ENCODE assay signal across 9 mouse cellular contexts in genomic region chr9:5634969-5635368, GRCm38 (mm10).
DNase-seq lines count a peak whose midpoint lies in the region; ATAC-seq and TF ChIP-seq lines count a peak whose summit lies in the region.
"Had no signal": no experiment of that assay in that cellular context is flagged by ENCODE, and none has a peak within 500 bp of the region (broad histone marks: within the 10 kb centered on the region; RNA-seq: fewer than 3 reads in every experiment).

No protein-coding gene starts in this region.

- intact Hi-C loops in left cerebral cortex, adult 2 months (cut with DNase I), result loop anchor here (5.0 kb wide), 3 partner anchors 138 to 1098 kb away; partner anchors contain the start of gene Gria4

- no peaks in the 10 kb centered on the region for H3K4me1 ChIP-seq in lung, postnatal 0 days (ENCODE audit: insufficient read depth, low read depth, low read length)
- no peaks in the 10 kb centered on the region for H3K4me1 ChIP-seq in forebrain, embryonic 16.5 days (replicated peaks; ENCODE audit: control insufficient read depth, insufficient read depth, low read length)
- no peaks in the 10 kb centered on the region for H3K4me1 ChIP-seq in thymus, adult 2 months (replicated peaks; ENCODE audit: control insufficient read depth, insufficient read depth, low read length)

- H3K9me3 ChIP-seq in lung, postnatal 0 days (ENCODE audit: low read length), result no peaks in the 10 kb centered on the region
- no peaks in the 10 kb centered on the region for H3K9me3 ChIP-seq in forebrain, embryonic 16.5 days (ENCODE audit: control insufficient read depth, low read length)

- TF ChIP-seq CTCF in lung, postnatal 0 days (IDR thresholded peaks at IDR 0.05), result peak; percentile 39
- peak; percentile 74 for TF ChIP-seq CTCF in left cerebral cortex, adult 2 months (IDR thresholded peaks at IDR 0.05)
- TF ChIP-seq CTCF in thymus, adult 2 months (IDR thresholded peaks at IDR 0.05; ENCODE audit: borderline replicate concordance, control insufficient read depth, extremely low read depth, insufficient read depth, low read length, poor library complexity), result no peak

- no peak for ATAC-seq in lung, postnatal 0 days
- ATAC-seq in forebrain, embryonic 16.5 days, result peak; percentile 65

- no peak overlapping the region for H3K4me3 ChIP-seq in lung, postnatal 0 days (ENCODE audit: low read depth, low read length)
- no peak overlapping the region for H3K4me3 ChIP-seq in forebrain, embryonic 16.5 days (replicated peaks; ENCODE audit: low read length)
- no peak overlapping the region for H3K4me3 ChIP-seq in left cerebral cortex, adult 2 months
- no peak overlapping the region for H3K4me3 ChIP-seq in thymus, adult 2 months (ENCODE audit: control insufficient read depth, insufficient read depth, low read length)

- H3K27ac ChIP-seq in lung, postnatal 0 days (ENCODE audit: low read length), result no peak overlapping the region
- no peak overlapping the region for H3K27ac ChIP-seq in forebrain, embryonic 16.5 days (ENCODE audit: low read length)
- H3K27ac ChIP-seq in left cerebral cortex, adult 2 months, result no peak overlapping the region
- no peak overlapping the region for H3K27ac ChIP-seq in thymus, adult 2 months (ENCODE audit: control insufficient read depth, insufficient read depth, low read length)
- H3K27ac ChIP-seq: macrophage had no signal

- 23% methylated on average over 1 of the region's 1 CpGs for WGBS in lung, postnatal 0 days
- WGBS in forebrain, embryonic 16.5 days, result 23% methylated on average over 1 of the region's 1 CpGs
- WGBS in thymus, adult 2 months, result 45% methylated on average over 1 of the region's 1 CpGs

- no peaks in the 10 kb centered on the region for H3K27me3 ChIP-seq in lung, postnatal 0 days (replicated peaks; ENCODE audit: insufficient read depth, low read length)
- no peaks in the 10 kb centered on the region for H3K27me3 ChIP-seq in forebrain, embryonic 16.5 days (replicated peaks; ENCODE audit: control insufficient read depth, insufficient read depth, low read length)
- H3K27me3 ChIP-seq in thymus, adult 2 months (ENCODE audit: control insufficient read depth, insufficient read depth, low read length), result no peaks in the 10 kb centered on the region

- no peak for TF ChIP-seq EP300 in lung, postnatal 0 days (IDR thresholded peaks at IDR 0.05)

- no peaks in the 10 kb centered on the region for H3K36me3 ChIP-seq in lung, postnatal 0 days (ENCODE audit: insufficient read depth, low read length)
- no peaks in the 10 kb centered on the region for H3K36me3 ChIP-seq in forebrain, embryonic 16.5 days (ENCODE audit: control insufficient read depth, insufficient read depth)
- no peaks in the 10 kb centered on the region for H3K36me3 ChIP-seq in thymus, adult 2 months (ENCODE audit: control insufficient read depth, insufficient read depth, low read length)

- H3K9ac ChIP-seq in lung, postnatal 0 days (replicated peaks; ENCODE audit: low read depth), result no peak overlapping the region
- H3K9ac ChIP-seq in forebrain, embryonic 16.5 days (replicated peaks; ENCODE audit: low read depth, low read length), result no peak overlapping the region

- no peak for TF ChIP-seq POLR2A in thymus, adult 2 months (IDR thresholded peaks at IDR 0.05; ENCODE audit: control insufficient read depth, extremely low read depth, insufficient read depth, low read length, poor library complexity)

- H3K4me2 ChIP-seq in lung, postnatal 0 days (replicated peaks; ENCODE audit: low read depth, low read length), result no peak overlapping the region
- H3K4me2 ChIP-seq in forebrain, embryonic 16.5 days (ENCODE audit: low read length), result no peak overlapping the region

- DNase-seq in lung, postnatal 0 days (ENCODE audit: low spot score), result no peak
- no peak for DNase-seq in lung, postnatal 25 days (ENCODE audit: low spot score)
- DNase-seq in cerebellum, adult 18-20 months, result peak; percentile 26 to 40
- peak in 1 of 2 experiments; percentile 10 for DNase-seq in left cerebral cortex, adult 2 months (ENCODE audit: extremely low spot score in 1 of 2, low spot score in 2 of 2)
- no peak for DNase-seq in T-cell, adult 2 months (ENCODE audit: low spot score)
- no peak for DNase-seq in adrenal gland, adult 8-10 months
- DNase-seq in thymus, adult 2 months, result no peak

Comparison
In these comparisons a context has a peak if more than half of its experiments do, and no peak if none do; other contexts are left out.
1. DNase-seq: peak in cerebellum, adult 18-20 months (2 of 2); none in lung, postnatal 0 days (single experiment), lung, postnatal 25 days (single experiment), T-cell, adult 2 months (single experiment), adrenal gland, adult 8-10 months (single experiment) and thymus, adult 2 months (single experiment).